Comparison of ENCODE assay signal across 13 mouse cellular contexts in genomic region chr3:27448367-27448766, GRCm38 (mm10).
A peak's percentile ranks its signal among the peaks of the same experiment; 100 is the strongest.
DNase-seq lines count a peak whose midpoint lies in the region; ATAC-seq and TF ChIP-seq lines count a peak whose summit lies in the region.
"Had no signal": no experiment of that assay in that cellular context is flagged by ENCODE, and none has a peak within 500 bp of the region (broad histone marks: within the 10 kb centered on the region; RNA-seq: fewer than 3 reads in every experiment).

No protein-coding gene starts in this region.

- 0 out of 2 replicates have a peak, but pooled peaks have one; percentile 38 for ATAC-seq in kidney, postnatal 0 days (replicated peaks; ENCODE audit: low FRiP score, low read depth)
- ATAC-seq: intestine, embryonic 16.5 days had no signal

- H3K4me3 ChIP-seq in cerebellum, adult 2 months (replicated peaks; ENCODE audit: insufficient read depth, low read depth, low read length) = no peak overlapping the region
- H3K4me3 ChIP-seq in kidney, postnatal 0 days (replicated peaks; ENCODE audit: low read depth, low read length) = no peak overlapping the region
- no peak overlapping the region for H3K4me3 ChIP-seq in cortical plate, adult 2 months (ENCODE audit: insufficient read depth, low read length)
- H3K4me3 ChIP-seq: forebrain, embryonic 12.5 days; limb, embryonic 15.5 days had no signal

- H3K4me2 ChIP-seq in kidney, postnatal 0 days (ENCODE audit: low read length) = no peak overlapping the region
- H3K4me2 ChIP-seq: forebrain, embryonic 12.5 days; limb, embryonic 15.5 days had no signal

- no peaks in the 10 kb centered on the region for H3K27me3 ChIP-seq in cerebellum, adult 2 months (ENCODE audit: control insufficient read depth, insufficient read depth, low read length)
- no peaks in the 10 kb centered on the region for H3K27me3 ChIP-seq in kidney, postnatal 0 days (ENCODE audit: insufficient read depth, low read length)
- H3K27me3 ChIP-seq: forebrain, embryonic 12.5 days; limb, embryonic 15.5 days had no signal

- no peaks in the 10 kb centered on the region for H3K9me3 ChIP-seq in kidney, postnatal 0 days (replicated peaks; ENCODE audit: low read length)
- H3K9me3 ChIP-seq: forebrain, embryonic 12.5 days; limb, embryonic 15.5 days had no signal

- TF ChIP-seq CTCF in cerebellum, adult 2 months (IDR thresholded peaks at IDR 0.05; ENCODE audit: borderline replicate concordance, insufficient read depth, low read depth, low read length) = peak; percentile 11; the same call in 1 of the 2 replicates
- peak; percentile 60 for TF ChIP-seq CTCF in kidney, postnatal 0 days (IDR thresholded peaks at IDR 0.05; ENCODE audit: low read depth)
- peak; percentile 38 for TF ChIP-seq CTCF in cortical plate, adult 2 months (IDR thresholded peaks at IDR 0.05; ENCODE audit: extremely low read depth, insufficient read depth, low read length)

- TF ChIP-seq POLR2A in cerebellum, adult 2 months (IDR thresholded peaks at IDR 0.05; ENCODE audit: borderline replicate concordance, insufficient read depth, low read length) = no peak
- TF ChIP-seq POLR2A in cortical plate, adult 2 months (IDR thresholded peaks at IDR 0.05; ENCODE audit: extremely low read depth, insufficient read depth, low read length) = no peak

- DNase-seq in cerebellum, adult 2 months = no peak
- DNase-seq in cerebellum, adult 9-10 months = no peak
- no peak for DNase-seq in kidney, postnatal 0 days (ENCODE audit: low spot score)
- DNase-seq in kidney, adult 9 months = no peak
- peak; percentile 58 for DNase-seq in 3T3-L1 (ENCODE audit: low read depth, low spot score)
- no peak for DNase-seq in left cerebral cortex, adult 11 months (ENCODE audit: low spot score)
- no peak for DNase-seq in gastrocnemius, postnatal 4 days (ENCODE audit: low spot score in 2 of 2)
- DNase-seq: adrenal gland, adult 2 months; B cell, adult 2 months had no signal

- WGBS in cerebellum, adult 2 months = 71% methylated on average over 9 of the region's 9 CpGs
- WGBS in kidney, postnatal 0 days = 90% methylated on average over 9 of the region's 9 CpGs

- H3K9ac ChIP-seq in kidney, postnatal 0 days (ENCODE audit: low read depth, low read length) = no peak overlapping the region
- H3K9ac ChIP-seq: forebrain, embryonic 12.5 days; limb, embryonic 15.5 days had no signal

- H3K4me1 ChIP-seq in cerebellum, adult 2 months (ENCODE audit: control insufficient read depth, insufficient read depth, low read length) = no peaks in the 10 kb centered on the region
- H3K4me1 ChIP-seq in kidney, postnatal 0 days (replicated peaks; ENCODE audit: insufficient read depth, low read length) = no peaks in the 10 kb centered on the region
- no peaks in the 10 kb centered on the region for H3K4me1 ChIP-seq in cortical plate, adult 2 months (ENCODE audit: control insufficient read depth, insufficient read depth, low read length)
- H3K4me1 ChIP-seq: forebrain, embryonic 12.5 days; limb, embryonic 15.5 days had no signal

- H3K27ac ChIP-seq in cerebellum, adult 2 months (ENCODE audit: insufficient read depth, low read length) = no peak overlapping the region
- no peak overlapping the region for H3K27ac ChIP-seq in kidney, postnatal 0 days
- no peak overlapping the region for H3K27ac ChIP-seq in cortical plate, adult 2 months (ENCODE audit: insufficient read depth, low read length)
- H3K27ac ChIP-seq: forebrain, embryonic 12.5 days; limb, embryonic 15.5 days had no signal

- peaks cover 58% of the 10 kb centered on the region for H3K36me3 ChIP-seq in kidney, postnatal 0 days (ENCODE audit: insufficient read depth, low read length)
